Mouse (Mus musculus) neural tube, embryonic 13.5 days (tissue): ENCODE data around the gene Map6. TPM values are rescaled to one million over a fixed set of nuclear protein-coding genes. Genes with fewer than 3 reads are reported as not detected.
A peak's percentile ranks its signal among the peaks of the same experiment; 100 is the strongest.

ENCODE experiments used
- ATAC-seq: fragments of 200-750 bp; cut with Nextera tagmentation; 2 replicates; pipeline ENCODE4 v1.8.0; 2017; ENCODE audit warnings: low read depth, mild to moderate bottlenecking, moderate TSS enrichment, moderate library complexity
- H3K27ac ChIP-seq: fragments of 300-500 bp; sonication (generic); replicated peaks from 2 replicates; pipeline ENCODE4 v1.5.1; 2015; ENCODE audit warnings: moderate library complexity, mild to moderate bottlenecking, inconsistent platforms
- H3K27me3 ChIP-seq: fragments of 300-500 bp; sonication (generic); 2 replicates; pipeline ENCODE4 v1.6.1; 2015; ENCODE audit warnings: mild to moderate bottlenecking, inconsistent platforms
- H3K36me3 ChIP-seq: fragments of 300-500 bp; sonication (generic); 2 replicates; pipeline ENCODE4 v1.6.1; 2015; ENCODE audit warnings: mild to moderate bottlenecking, inconsistent platforms
- H3K4me1 ChIP-seq: fragments of 300-500 bp; sonication (generic); replicated peaks from 2 replicates; pipeline ENCODE4 v1.6.1; 2015; ENCODE audit warnings: inconsistent platforms
- H3K4me2 ChIP-seq: fragments of 300-500 bp; sonication (generic); 2 replicates; pipeline ENCODE4 v1.6.1; 2015; ENCODE audit warnings: inconsistent platforms, mild to moderate bottlenecking, moderate library complexity
- H3K4me3 ChIP-seq: fragments of 300-500 bp; sonication (generic); 2 replicates; pipeline ENCODE4 v1.5.1; 2015; ENCODE audit warnings: mild to moderate bottlenecking, inconsistent platforms
- H3K9ac ChIP-seq: fragments of 300-500 bp; sonication (generic); 2 replicates; pipeline ENCODE4 v1.6.1; 2015; ENCODE audit warnings: moderate library complexity, mild to moderate bottlenecking, inconsistent platforms
- H3K9me3 ChIP-seq: fragments of 300-500 bp; sonication (generic); 2 replicates; pipeline ENCODE4 v1.6.1; 2016; ENCODE audit warnings: inconsistent platforms
- WGBS: fragments of 180-500 bp; shearing (Covaris S2); methylation state at CpG from one replicate; pipeline ENCODE4 v1.1.7; 2015; 5-methylcytosine and 5-hydroxymethylcytosine counted together
- polyA plus RNA-seq: library from polyadenylated mRNA; unstranded; fragments of >200 nt; fragmentation: Nextera tagmentation; extraction: Ambion mirVana; gene quantifications from 2 replicates; pipeline ENCODE4 v1.2.1, GENCODE M21; 2015

Map6 gene
- polyA plus RNA-seq, 1 experiment from 2014 or later: 105 TPM

DNA sequence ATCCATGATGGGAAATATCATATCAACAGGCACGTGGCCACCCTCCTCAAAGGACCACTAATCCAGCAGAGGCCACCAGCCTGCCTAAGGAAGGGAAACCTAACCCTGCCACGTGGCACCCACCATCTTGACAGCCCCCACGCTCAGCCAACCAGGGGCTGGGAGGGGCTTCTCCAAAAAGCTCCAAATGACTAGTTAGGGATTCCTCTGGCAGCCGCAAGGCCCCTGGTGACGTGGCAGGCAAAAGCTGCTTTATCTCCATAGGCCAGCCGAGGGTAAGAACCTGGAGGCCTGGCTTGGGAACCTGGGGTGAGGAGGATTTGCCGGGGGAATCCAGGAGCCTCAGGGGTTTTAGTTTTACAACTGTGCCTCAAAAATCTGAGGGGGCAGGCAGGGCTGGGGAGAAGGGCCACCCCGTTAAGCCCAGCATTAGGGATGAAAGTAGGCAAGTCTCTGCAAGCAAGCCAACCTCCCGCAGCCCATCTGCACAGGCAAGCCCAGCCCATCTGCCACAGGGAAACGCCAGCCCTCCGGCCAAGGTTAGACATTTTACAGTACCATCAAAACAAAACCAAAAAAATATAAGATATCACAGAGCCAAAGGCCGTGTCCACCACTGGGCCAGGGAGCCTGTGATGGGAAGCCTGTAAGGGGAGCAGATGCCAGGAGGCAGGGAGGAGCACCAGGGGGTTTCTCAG, 84.0 kb downstream of the Map6 start:
- Histone ChIP-seq H3K9me3 (no peaks in the 10 kb centered on the region), H3K27ac (peak overlapping the region; percentile 92), H3K9ac (peak overlapping the region; percentile 79), H3K4me3 (peak overlapping the region; percentile 44), H3K4me2 (peak overlapping the region; percentile 55), H3K36me3 (peaks cover 32% of the 10 kb centered on the region), H3K4me1 (peaks cover 67% of the 10 kb centered on the region), H3K27me3 (no peaks in the 10 kb centered on the region)
- ATAC-seq: 0 out of 2 replicates have a peak, but pooled peaks have one; percentile 12
- 7% methylated on average over 12 of the region's 12 CpGs for WGBS

GRCm38 (mm10) chr7:99351802-99352517, 84.7 kb downstream of the Map6 start:
- ATAC-seq: peak; percentile 20
- WGBS: 5% methylated on average over 18 of the region's 18 CpGs
- Histone ChIP-seq H3K27ac (peak overlapping the region; percentile 92), H3K9ac (peak overlapping the region; percentile 79), H3K4me2 (peak overlapping the region; percentile 55), H3K36me3 (peaks cover 25% of the 10 kb centered on the region), H3K4me1 (peaks cover 74% of the 10 kb centered on the region), H3K9me3 (no peaks in the 10 kb centered on the region), H3K27me3 (no peaks in the 10 kb centered on the region), H3K4me3 (peak overlapping the region; percentile 44)

DNA sequence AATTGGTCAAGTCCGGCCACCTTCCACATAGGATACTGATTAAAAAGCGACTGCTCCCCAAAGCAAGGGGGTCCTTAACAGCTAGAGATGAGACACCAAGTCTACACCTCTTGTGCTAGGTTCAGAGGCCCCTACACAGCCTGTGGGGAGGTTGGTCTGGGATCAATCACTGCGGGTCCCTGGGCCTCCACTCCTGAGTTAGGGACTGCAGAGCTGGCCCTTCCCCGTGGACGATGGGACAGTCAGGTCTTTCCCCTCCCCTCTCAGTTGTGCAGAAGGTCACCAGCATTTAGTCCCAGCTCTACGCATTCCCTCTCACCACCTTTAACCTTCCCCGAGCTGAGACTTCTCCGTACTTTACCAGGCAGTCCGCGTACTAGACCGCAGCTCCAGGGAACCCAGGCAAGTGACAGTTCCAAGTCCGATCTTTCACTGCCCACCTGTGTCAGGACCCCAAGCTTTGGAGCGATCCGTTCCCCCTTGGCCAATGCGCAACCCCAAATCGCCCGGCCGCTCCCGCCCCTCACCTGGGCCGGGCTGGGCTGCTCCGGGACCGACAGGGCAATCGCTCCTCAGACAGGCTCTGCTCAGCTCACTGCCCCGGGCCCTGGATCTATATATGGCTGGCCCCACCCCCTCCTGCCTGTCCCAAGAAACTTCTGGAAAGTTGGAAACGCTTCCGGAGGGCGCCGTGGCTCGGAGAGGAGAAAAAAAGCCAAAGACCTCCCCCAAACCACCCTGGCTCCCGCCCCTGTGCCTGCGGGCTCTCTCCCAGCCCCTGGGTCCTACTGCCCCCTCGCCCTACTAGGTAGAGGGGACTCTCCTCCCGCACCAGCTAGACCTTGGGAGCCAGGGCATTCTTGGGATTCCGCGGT, 85.5 kb downstream of the Map6 start, which contains the start of gene Serpinh1:
Serpinh1 (minus strand) TSS at position 714 of the 875 bp plus-strand sequence.
- 3% methylated on average over 35 of the region's 35 CpGs for WGBS
- Histone ChIP-seq H3K9ac (peak within 1 kb of the TSS; percentile 79), H3K4me3 (peak within 1 kb of the TSS; percentile 44), H3K4me1 (peaks cover 81% of the 10 kb centered on the region), H3K9me3 (no peaks in the 10 kb centered on the region), H3K36me3 (peaks cover 17% of the 10 kb centered on the region), H3K27ac (peak within 1 kb of the TSS; percentile 92), H3K27me3 (no peaks in the 10 kb centered on the region), H3K4me2 (peak within 1 kb of the TSS; percentile 55)
- peak; percentile 58 for ATAC-seq

- Histone ChIP-seq H3K4me1 (peaks cover 71% of the 10 kb centered on the region), H3K36me3 (no peaks in the 10 kb centered on the region), H3K27me3 (no peaks in the 10 kb centered on the region), H3K9me3 (no peaks in the 10 kb centered on the region), H3K4me3 (no peak overlapping the region), H3K4me2 (peak overlapping the region; percentile 33), H3K27ac (peak overlapping the region; percentile 90), H3K9ac (peak overlapping the region; percentile 52)
- WGBS: 9% methylated on average over 7 of the region's 7 CpGs
- ATAC-seq: no peak
Observed at GRCm38 (mm10) chr7:99355731-99356131, 88.5 kb downstream of the Map6 start.

DNA sequence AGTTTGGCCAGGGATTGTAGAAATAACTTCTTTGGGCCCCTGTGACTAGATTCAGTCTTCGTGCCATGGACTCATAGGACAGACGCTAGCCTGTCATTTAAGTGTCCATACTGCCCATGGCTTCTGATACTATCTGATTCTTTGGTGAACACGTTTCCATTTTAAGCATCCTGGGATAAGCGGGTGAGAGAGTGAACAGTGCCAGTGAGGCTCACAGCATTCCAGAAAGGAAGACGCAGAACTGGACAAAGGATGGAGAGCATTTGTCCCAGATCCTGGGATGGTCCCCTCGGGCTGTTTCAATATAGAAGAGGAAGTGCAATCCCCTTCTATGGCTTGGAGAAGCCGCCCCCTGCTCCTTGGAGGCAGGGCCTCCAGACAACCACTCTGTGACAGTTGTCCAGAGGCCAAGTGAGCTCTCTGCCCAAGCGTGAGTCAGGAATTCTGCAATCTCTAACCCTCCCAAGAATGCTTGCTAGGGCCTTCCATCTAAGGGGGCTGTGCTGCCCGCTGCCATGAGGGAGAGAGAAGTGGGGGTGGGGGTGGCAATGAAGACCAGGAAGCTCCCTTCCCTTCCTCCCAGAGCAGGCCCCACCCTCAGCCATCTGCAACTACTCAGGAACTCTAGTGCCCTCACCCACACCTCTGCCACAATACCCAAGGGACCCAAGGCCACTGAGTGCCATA, 89.1 kb downstream of the Map6 start:
- no peaks in the 10 kb centered on the region for H3K27me3 ChIP-seq
- WGBS: 43% methylated on average over 9 of the region's 9 CpGs

DNA sequence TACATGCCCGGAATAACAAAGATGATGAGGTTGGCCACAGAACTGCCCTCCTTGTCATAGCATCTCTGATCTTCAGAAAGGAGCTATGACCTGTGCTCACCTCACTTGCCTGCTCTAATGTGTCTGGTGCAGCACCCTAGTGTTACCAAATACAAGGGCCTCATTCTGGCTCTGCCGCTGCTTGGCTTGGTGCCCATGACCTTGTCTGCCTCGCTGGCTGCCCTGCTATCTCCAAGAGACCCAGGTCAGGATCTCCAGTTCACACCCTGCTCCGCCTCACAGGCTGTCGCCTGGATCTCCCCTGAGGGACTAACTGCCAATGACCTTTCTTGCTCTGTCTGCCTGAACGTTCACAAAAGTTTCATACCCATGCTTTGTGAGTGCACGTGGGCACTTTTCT, 90.0 kb downstream of the Map6 start:
- Histone ChIP-seq H3K9ac (no peak overlapping the region), H3K9me3 (no peaks in the 10 kb centered on the region), H3K36me3 (no peaks in the 10 kb centered on the region), H3K4me2 (no peak overlapping the region), H3K27me3 (no peaks in the 10 kb centered on the region), H3K27ac (peak overlapping the region; percentile 90), H3K4me1 (peaks cover 65% of the 10 kb centered on the region), H3K4me3 (no peak overlapping the region)
- 56% methylated on average over 7 of the region's 7 CpGs for WGBS
- ATAC-seq: no peak

More for the DNA sequence above, 89.1 kb downstream of the Map6 start:
- no peaks in the 10 kb centered on the region for H3K36me3 ChIP-seq
- peak overlapping the region; percentile 90 for H3K27ac ChIP-seq
- H3K9ac ChIP-seq: peak overlapping the region; percentile 52
- ATAC-seq: no peak
- H3K4me2 ChIP-seq: peak overlapping the region; percentile 33
- H3K4me1 ChIP-seq: peaks cover 71% of the 10 kb centered on the region
- no peaks in the 10 kb centered on the region for H3K9me3 ChIP-seq
- H3K4me3 ChIP-seq: no peak overlapping the region

DNA sequence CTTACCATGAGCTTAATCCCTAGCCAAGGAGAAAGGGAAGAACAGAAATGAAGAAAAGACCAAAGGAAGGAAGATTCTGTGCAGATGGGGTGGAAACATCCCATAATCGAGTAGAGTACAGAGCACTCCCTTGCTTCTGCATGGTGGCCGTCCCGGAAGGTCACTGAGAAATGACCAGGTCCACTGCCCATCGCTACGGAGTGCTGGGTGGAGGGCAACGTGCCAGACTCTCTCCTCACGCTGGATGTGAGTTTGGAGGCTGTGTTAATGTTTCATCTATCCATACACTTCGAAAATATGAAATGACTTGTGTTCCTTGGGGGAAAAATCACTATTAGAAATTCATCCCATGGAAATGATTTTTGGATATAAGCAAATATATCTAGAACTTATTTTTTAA, 91.1 kb downstream of the Map6 start:
- Histone ChIP-seq H3K9ac (no peak overlapping the region), H3K4me1 (peaks cover 53% of the 10 kb centered on the region), H3K27ac (no peak overlapping the region), H3K27me3 (no peaks in the 10 kb centered on the region), H3K4me2 (no peak overlapping the region), H3K4me3 (no peak overlapping the region), H3K36me3 (no peaks in the 10 kb centered on the region), H3K9me3 (no peaks in the 10 kb centered on the region)
- 92% methylated on average over 8 of the region's 8 CpGs for WGBS
- ATAC-seq: no peak

DNA sequence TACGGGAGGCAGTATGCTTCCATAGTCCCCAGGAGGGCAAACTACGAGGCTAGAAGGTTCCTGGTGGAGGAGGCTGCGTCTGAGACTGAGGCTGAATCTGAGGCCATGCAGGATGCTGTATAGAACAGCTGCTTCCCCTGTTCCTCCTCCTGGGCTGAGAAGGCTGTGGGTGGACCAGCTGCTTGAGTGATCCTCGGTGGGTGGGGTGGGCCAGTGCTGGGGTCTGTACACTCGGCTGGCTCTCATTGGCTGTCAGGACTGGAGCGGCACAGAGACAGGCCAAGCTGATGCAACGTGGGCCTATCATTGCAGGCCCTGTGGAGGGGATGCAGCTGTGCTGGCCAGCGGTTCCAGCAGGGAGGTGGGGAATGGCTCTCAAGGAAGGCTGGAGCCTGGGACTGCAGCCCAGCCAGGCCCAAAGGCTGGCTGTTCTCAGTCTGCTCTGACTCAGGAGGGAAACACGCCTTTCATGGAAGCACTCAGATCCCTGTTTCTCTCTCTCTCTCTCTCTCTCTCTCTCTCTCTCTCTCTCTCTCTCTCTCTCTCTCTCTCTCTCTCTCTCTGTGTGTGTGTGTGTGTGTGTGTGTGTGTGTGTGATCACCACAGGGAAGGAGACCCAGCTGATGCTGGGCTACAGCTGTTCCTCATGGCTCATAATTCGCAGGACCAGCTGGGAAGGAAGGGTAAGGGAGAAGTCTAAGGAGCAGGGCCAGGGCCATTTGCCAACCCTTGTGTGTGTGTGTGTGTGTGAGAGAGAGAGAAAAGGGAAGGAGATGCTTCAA, 93.0 kb downstream of the Map6 start:
- Histone ChIP-seq H3K4me1 (peaks cover 53% of the 10 kb centered on the region), H3K4me2 (peak overlapping the region; percentile 28), H3K27me3 (no peaks in the 10 kb centered on the region), H3K27ac (peak overlapping the region; percentile 99), H3K9ac (peak overlapping the region; percentile 66), H3K9me3 (no peaks in the 10 kb centered on the region), H3K4me3 (no peak overlapping the region), H3K36me3 (no peaks in the 10 kb centered on the region)
- ATAC-seq: peak; percentile 98
- 9% methylated on average over 10 of the region's 10 CpGs for WGBS

- Histone ChIP-seq H3K9ac (peak overlapping the region; percentile 66), H3K4me1 (peaks cover 46% of the 10 kb centered on the region), H3K4me3 (no peak overlapping the region), H3K36me3 (no peaks in the 10 kb centered on the region), H3K27ac (peak overlapping the region; percentile 99), H3K9me3 (no peaks in the 10 kb centered on the region), H3K27me3 (no peaks in the 10 kb centered on the region), H3K4me2 (peak overlapping the region; percentile 27)
- ATAC-seq: no peak
- WGBS: 17% methylated on average over 8 of the region's 8 CpGs
Observed at GRCm38 (mm10) chr7:99360803-99361414, 93.7 kb downstream of the Map6 start.

DNA sequence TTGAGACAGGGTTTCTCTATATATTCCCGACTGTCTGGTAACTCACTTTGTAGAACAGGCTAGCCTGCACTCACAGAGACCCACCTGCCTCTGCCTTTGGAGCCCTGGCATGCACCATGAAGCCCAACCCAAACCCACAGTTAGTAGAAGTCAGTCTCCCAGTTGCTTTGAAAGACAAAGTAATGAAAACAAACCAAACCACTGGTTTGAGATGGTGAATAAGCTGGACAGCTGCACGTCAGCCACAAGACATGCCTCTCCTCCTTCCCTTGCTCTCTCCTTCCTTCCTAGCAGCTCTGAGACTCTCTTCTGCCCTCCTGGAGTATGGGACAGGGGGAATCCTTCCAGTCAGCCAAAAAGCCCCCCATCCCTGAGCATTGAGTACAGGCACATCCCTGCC, 94.9 kb downstream of the Map6 start:
- H3K27me3 ChIP-seq: no peaks in the 10 kb centered on the region

More for the DNA sequence above, 94.9 kb downstream of the Map6 start:
- WGBS: 90% methylated on average over 2 of the region's 2 CpGs
- H3K36me3 ChIP-seq: no peaks in the 10 kb centered on the region
- H3K9ac ChIP-seq: no peak overlapping the region
- H3K4me3 ChIP-seq: no peak overlapping the region
- H3K9me3 ChIP-seq: no peaks in the 10 kb centered on the region
- peaks cover 34% of the 10 kb centered on the region for H3K4me1 ChIP-seq
- no peak overlapping the region for H3K4me2 ChIP-seq
- ATAC-seq: no peak
- 0 out of 2 replicates have a peak overlapping the region, but pooled peaks have one; percentile 9 for H3K27ac ChIP-seq
